Mouse (Mus musculus) neural tube, embryonic 10.5 days (tissue): ENCODE results near the gene Klhl36.
"Not testable (repeated sequence)": the region's sequence is repeated elsewhere in the genome, so short reads cannot be mapped to it uniquely, and the experiment has no call there.

Source experiments
- DNase-seq: peaks from one replicate; pipeline ENCODE4 v3.0.0-alpha.2; 2017; ENCODE audit warnings: low spot score; ENCODE audit errors: extremely low spot score

Gene Klhl36

GRCm38 (mm10) chr8:119834676-119835075 is 27.4 kb upstream of the Klhl36 start:
- no peak for DNase-seq

- DNase-seq = no peak
Observed at GRCm38 (mm10) chr8:119835270-119835669, 26.8 kb upstream of the Klhl36 start.

- no peak for DNase-seq
Observed at GRCm38 (mm10) chr8:119836831-119837230, 25.2 kb upstream of the Klhl36 start.

DNA sequence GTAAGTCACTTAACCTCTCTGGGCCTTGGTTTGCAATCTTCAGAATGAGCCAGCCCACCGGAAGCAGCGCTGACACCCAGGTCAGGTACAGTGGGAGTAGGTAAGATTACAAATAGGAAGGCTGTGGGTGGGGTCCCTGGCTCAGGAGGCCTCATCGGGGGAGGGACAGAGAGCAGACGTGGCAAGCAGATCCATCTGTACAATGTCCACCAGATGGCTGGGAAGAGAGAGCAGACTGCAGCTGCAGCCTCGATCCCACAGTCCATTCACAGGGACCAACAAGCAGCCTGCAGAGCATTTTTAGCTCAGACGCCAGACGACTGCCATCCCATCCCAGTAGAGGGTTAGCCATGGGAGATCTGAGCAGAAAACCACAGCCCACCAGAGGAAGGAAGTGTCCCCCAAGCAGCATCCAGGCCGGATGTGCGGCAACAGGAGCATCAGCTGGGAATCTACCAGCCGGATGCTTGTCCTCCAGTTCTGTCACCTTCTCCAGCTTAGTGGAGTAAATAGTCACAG is 24.5 kb upstream of the Klhl36 start:
- DNase-seq = no peak

GRCm38 (mm10) chr8:119838100-119838982 is 23.7 kb upstream of the Klhl36 start:
- no peak for DNase-seq

- DNase-seq = no peak
Observed at GRCm38 (mm10) chr8:119838983-119839340, 23.1 kb upstream of the Klhl36 start.

DNA sequence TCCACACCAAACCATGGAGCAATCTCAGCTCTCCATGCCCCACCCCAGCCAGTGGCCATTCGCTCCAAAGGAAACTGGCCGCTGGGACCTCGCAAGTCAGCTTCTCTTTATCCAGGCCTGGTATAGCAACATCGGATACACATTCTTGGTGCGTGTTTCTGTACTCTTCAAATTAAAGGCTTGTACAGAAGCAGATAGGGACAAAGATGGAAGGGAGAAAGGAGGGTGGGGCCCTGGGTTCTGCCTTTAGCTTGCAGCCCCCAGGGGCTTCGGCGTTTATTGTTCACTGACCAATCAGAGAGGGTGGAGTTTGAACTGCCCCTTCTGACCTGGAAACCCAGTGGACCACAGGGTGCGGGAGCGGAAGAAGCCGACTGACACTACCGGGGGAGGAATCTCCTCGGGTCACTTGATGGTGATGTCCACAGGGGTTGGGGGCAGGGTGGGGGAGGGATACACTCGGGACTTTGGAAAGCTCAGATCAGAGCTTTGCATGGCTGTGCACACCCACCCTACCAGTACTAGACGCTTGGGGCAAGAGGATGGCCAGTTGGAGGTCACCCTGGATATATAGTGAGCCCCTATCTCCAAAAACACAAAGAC is 22.5 kb upstream of the Klhl36 start:
- DNase-seq = peak; percentile 52

DNA sequence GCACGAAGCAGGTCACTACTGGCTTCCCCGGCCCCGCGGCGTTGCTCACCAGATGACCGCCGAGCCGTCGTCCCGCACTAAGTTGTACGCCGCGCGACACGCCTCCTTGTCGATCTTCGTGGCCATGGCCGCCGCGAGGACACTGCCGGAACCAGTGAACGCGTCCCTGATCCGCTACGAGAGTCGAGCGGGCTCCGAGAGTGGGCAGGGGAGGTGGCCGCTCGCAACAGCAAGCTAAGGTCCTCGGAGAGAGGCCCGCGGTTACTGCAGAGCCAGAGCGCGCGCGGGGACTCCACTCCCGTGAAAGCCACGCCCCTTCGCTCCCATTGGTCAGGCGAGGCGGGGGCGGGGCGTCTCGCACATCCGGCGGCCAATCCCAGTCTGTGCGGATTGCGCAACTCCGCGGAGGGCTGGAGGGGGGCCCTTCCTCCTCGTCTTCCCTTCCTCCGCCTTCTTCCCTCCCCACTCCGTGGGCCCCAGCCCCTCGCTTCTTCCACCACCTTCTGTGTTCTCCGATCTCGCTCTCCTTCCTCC is 21.7 kb upstream of the Klhl36 start, which contains the start of gene Cotl1:
Cotl1 (minus strand) TSS at position 270 of the 534 bp plus-strand sequence.
- DNase-seq = peak; percentile 96

- no peak for DNase-seq
Observed at GRCm38 (mm10) chr8:119840905-119841411, 21.1 kb upstream of the Klhl36 start.

GRCm38 (mm10) chr8:119843444-119843843 is 18.6 kb upstream of the Klhl36 start:
- DNase-seq = peak; percentile 57

GRCm38 (mm10) chr8:119844577-119844976 is 17.5 kb upstream of the Klhl36 start:
- DNase-seq = no peak

DNA sequence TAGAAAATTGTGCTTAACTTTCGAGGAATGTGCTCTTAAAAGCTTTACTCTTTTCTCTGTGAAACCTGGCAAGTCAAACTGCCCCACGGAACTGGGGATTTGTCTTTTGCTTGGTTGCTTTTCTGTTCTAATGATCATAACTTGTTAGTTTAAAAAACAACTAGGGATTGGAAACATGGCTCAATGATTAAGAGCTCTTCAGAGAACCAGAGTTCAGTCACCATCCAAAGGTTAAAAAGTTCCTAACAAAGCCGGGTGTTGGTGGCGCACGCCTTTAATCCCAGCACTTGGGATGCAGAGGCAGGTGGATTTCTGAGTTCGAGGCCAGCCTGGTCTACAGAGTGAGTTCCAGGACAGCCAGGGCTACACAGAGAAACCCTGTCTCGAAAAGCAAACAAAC is 16.3 kb upstream of the Klhl36 start:
- DNase-seq = not testable (repeated sequence)

DNA sequence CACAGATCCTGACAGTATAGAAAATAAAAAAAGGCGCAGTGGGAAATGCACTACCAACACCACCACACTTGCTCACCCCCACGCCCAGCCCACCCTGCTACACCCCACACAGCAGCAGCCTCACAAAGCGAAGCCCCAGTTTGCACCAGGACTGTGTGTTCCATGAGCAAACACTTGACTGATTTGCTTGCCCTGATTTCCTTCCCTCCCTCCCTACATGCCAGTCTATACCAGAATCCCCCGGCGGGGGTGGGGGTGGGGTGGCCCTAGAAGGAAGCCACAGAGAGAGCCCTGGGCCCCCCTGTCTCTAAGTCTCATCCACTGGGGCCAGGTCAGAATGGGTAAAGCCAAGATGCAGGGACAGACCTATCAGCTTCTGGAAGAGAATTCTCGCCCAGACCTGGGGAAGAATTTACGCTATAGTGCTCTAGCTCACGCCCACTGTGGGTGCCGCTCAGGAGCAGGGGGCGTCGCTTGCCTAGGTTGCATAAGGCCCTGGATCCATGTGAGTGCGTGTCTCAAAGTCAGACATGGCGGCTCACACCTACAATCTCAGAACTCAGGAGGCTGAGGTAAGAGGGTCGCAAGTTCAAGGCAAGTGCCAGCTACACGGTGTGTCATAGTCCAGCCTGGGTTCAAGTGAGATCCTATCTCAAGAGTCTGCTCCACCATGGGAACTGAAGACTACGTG is 14.7 kb upstream of the Klhl36 start:
- DNase-seq = no peak

- no peak for DNase-seq
Observed at GRCm38 (mm10) chr8:119853521-119853920, 8.5 kb upstream of the Klhl36 start.

DNA sequence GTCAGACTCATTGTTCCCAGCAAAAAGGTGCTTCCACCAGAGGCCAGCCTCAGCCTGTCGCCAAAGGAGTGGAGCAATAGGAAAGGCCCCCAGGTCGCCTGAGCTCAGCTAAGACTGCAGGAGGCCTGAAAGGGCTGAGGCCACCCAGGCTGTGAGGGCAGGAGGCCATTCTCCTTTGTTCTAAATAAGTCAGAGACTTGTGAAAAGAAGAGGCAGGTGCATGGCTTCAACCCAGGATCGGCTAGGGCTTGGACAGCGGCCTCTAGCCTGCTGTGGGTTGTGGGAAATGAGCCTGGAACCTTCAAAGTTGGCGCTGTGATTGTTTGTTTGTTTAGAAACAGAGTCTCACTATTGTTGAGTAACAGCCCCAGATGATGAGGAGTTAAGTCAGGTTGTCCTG is 8.0 kb upstream of the Klhl36 start:
- no peak for DNase-seq

- DNase-seq = no peak
Observed at GRCm38 (mm10) chr8:119855656-119856055, 6.4 kb upstream of the Klhl36 start.

DNA sequence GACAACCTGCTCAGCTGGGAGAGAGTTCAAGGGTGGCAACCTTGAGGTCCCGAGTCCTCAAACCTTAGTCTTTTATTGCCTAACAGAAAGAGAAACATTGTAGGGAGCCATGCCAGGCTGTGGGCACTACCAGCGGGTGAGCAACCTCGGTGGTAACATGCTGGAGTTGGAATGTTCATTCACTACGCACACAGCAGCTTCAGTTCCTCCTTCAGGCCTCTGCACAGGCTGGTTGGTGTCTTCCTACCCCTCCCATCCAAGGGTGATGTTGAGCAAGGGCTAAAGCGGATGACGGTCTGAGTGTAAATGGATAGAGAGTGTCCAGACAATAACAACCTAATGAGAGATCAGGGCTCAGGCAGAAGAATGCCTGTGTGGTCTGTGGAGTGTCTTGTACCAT is 4.3 kb upstream of the Klhl36 start:
- no peak for DNase-seq

- no peak for DNase-seq
Observed at GRCm38 (mm10) chr8:119862390-119862734, 296 bp downstream of the Klhl36 start.

GRCm38 (mm10) chr8:119862749-119863148 is 683 bp downstream of the Klhl36 start:
- DNase-seq = no peak

GRCm38 (mm10) chr8:119869616-119870015 is 7.5 kb downstream of the Klhl36 start:
- DNase-seq = no peak

GRCm38 (mm10) chr8:119873181-119873580 is 11.1 kb downstream of the Klhl36 start:
- no peak for DNase-seq

- no peak for DNase-seq
Observed at GRCm38 (mm10) chr8:119881301-119881700, 19.2 kb downstream of the Klhl36 start.
